Mouse (Mus musculus) bone marrow macrophage, adult 2 months (primary cell): ENCODE data around the gene Hnrnpd. TPM values are rescaled to one million over a fixed set of nuclear protein-coding genes. Genes with fewer than 3 reads are reported as not detected.
A peak's percentile ranks its signal among the peaks of the same experiment; 100 is the strongest.

Experiments used
- H3K27ac ChIP-seq: 2 replicates; pipeline ENCODE4 v1.5.1; 2012; ENCODE audit warnings: low read depth, low read length; ENCODE audit not compliant: insufficient read depth
- H3K4me1 ChIP-seq: 2 replicates; pipeline ENCODE4 v1.6.1; 2012; ENCODE audit warnings: low read length; ENCODE audit not compliant: control insufficient read depth, insufficient read depth
- H3K4me3 ChIP-seq: 2 replicates; pipeline ENCODE4 v1.5.1; 2012; ENCODE audit warnings: mild to moderate bottlenecking, low read length, moderate library complexity; ENCODE audit not compliant: insufficient read depth
- CTCF ChIP-seq: IDR thresholded peaks from 2 replicates; pipeline ENCODE4 v1.5.1; 2012; ENCODE audit warnings: low read depth, mild to moderate bottlenecking, low read length, moderate library complexity
- POLR2A ChIP-seq: IDR thresholded peaks from 2 replicates; pipeline ENCODE4 v1.6.1; 2012; ENCODE audit warnings: mild to moderate bottlenecking, low read depth, low read length, borderline replicate concordance
- polyA plus RNA-seq: library from polyadenylated mRNA; stranded (reverse); fragments of >200 nt; gene quantifications from 2 replicates; pipeline ENCODE4 v1.2.4, GENCODE M21; 2012; ENCODE audit not compliant: missing spikeins, insufficient read depth, insufficient read length

Hnrnpd gene
- polyA plus RNA-seq, 1 experiment, result 222 TPM

GRCm38 (mm10) chr5:99915494-99915893 lies 63.2 kb downstream of the Hnrnpd start:
- H3K4me1 ChIP-seq, result no peaks in the 10 kb centered on the region
- TF ChIP-seq CTCF (no peak), POLR2A (no peak)
- H3K4me3 ChIP-seq, result no peak overlapping the region
- H3K27ac ChIP-seq, result no peak overlapping the region

GRCm38 (mm10) chr5:99906181-99906956 lies 72.4 kb downstream of the Hnrnpd start, which contains the start of gene Vamp9:
TSS of gene Vamp9 (plus strand) at chr5:99906254.
- Histone ChIP-seq H3K4me1 (no peaks in the 10 kb centered on the region), H3K27ac (no peak within 1 kb of the TSS), H3K4me3 (peak within 1 kb of the TSS; percentile 56)
- no peak for TF ChIP-seq CTCF
- TF ChIP-seq POLR2A, result no peak

Other genes with a start within 250 kb of the Hnrnpd start
- gene Rasgef1b, start 249.9 kb downstream of the Hnrnpd start, polyA plus RNA-seq, result 42.1 and 46.5 TPM in 2 replicates
- gene Vamp9, start 72.7 kb downstream of the Hnrnpd start, polyA plus RNA-seq, result not detected in 2 replicates
- gene 4930524J08Rik, start 123 bp upstream of the Hnrnpd start, polyA plus RNA-seq, result 2.8 TPM in 2 replicates
- gene Hnrnpdl, start 60.7 kb upstream of the Hnrnpd start, polyA plus RNA-seq, result 130 and 144 TPM in 2 replicates
- 14.4 and 16.2 TPM in 2 replicates for gene Enoph1, start 61.0 kb upstream of the Hnrnpd start, polyA plus RNA-seq
- gene Tmem150c, start 180.9 kb upstream of the Hnrnpd start, polyA plus RNA-seq, result not detected in 2 replicates